Mouse (Mus musculus): ENCODE data around the gene Ttll6. TPM values are rescaled to one million over a fixed set of nuclear protein-coding genes. Genes with fewer than 3 reads are reported as not detected.

Ttll6 gene
- total RNA-seq, 2 experiments from 2014 or later: not detected

DNA sequence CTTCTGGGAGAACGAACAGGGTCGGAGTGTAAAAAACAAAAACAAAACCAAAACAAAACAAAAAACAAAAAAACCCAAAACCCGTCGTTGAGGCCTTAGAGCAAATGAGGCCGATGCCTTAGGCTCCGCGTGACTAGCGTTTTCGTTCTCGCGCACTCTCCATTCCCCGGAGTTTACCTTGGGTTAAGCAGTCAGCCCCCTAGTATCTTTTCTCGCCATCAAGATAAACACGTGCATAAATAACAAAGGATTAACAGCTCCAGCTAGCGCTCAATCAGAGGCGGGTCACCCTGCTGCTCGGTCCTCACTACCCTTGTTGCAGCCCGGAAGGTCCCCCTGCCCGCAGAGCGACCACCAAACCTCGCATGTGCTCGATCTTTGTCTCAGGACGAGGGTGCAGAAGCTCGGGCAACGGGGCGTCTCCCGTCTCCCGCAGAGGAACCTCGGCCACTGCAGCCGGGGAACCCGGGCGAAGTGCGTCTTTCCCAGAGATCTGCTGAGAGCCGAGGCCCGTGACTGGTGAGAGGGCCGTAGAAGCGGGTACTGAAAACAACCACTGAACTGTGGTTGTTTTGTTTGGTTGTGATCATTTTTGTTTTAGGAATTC, 69.7 kb downstream of the Ttll6 start:
- DNase-seq: no peak
- Histone ChIP-seq H3K4me3 (peak overlapping the region; percentile 42), H3K27ac (no peak overlapping the region)
- intact Hi-C loops (cut with DNase I): no loop called here
- TF ChIP-seq CTCF (IDR thresholded peaks at IDR 0.05): no peak

DNA sequence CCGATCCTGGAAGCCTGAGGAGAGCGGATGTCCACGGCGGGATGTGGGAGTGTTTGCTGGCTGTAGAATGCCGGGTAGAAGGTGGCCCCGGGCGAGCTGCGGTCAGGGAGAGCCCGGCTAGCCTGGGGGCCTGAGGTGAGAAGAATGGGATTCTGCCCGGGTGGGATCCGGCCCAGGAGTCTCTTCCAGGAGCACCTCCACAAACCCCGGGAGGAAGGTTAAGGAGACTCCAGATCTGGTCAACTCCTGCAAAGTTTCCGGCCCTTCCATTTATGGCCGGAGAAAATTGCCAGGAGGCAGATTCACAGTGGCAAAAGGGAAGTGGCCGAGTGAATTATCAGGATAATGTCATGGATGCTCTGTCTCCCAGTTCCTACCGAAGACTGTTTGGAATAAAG, 70.2 kb downstream of the Ttll6 start:
- H3K4me3 ChIP-seq: peak overlapping the region; percentile 42
- intact Hi-C loops (cut with DNase I): no loop called here
- no peak for TF ChIP-seq CTCF (IDR thresholded peaks at IDR 0.05)

DNA sequence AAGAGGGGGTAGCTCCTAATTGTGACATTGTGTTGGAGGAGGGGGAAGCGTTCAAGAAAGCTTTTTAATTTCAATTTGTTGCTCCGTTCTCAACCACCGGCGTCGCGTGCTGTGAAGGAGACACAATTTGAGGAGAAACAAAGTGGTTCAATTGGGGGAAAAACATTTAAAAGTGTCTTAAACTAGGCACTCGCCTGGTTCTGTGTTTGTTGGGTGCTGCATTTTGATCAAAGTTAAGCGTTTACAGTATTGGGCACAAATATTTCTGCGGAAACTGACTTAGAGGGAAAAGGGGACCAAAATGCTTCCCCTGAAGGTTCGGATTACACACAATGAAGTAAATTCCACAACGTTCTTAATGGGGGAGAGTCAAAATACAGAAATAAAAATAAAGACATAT, 70.8 kb downstream of the Ttll6 start:
- TF ChIP-seq CTCF (IDR thresholded peaks at IDR 0.05): no peak
- intact Hi-C loops (cut with DNase I): no loop called here
- Histone ChIP-seq H3K27ac (no peak overlapping the region), H3K4me3 (no peak overlapping the region)
- DNase-seq: no peak

More for the DNA sequence above, 70.2 kb downstream of the Ttll6 start:
- DNase-seq: no peak
- H3K27ac ChIP-seq: no peak overlapping the region

DNA sequence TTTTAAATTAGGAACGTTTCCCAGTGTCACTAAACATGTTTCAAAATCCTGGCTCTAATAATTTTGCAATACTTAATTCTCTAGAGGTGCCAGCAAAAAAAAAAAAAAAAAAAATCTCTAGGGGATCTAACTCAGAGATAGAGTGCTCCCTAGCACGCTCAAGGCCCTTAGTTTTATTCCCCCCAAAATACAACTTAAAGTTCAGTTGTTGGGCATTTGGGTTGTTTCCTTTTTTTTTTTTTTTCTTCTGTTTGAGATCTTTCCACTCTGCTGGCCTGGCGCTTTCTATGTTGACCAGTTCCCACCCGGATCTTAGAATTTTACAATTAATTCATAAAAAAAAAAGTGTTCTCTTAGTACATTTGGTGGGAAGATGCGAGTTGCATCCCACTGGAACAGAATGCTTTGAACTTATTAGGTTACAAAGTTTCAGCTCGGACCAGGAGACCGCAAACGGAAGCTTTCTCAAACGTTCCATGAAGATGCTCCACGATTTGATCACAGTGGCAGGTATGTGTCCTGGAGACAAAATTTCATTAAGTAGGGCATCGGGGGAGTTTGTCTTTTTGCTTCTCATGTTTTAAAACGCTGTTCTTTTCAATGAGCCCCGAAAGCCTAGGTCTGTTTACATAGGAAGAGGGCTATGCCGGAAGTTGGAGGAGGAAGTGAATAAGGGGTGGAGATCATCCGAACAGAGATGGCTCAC, 72.0 kb downstream of the Ttll6 start:
- Histone ChIP-seq H3K4me3 (no peak overlapping the region), H3K27ac (no peak overlapping the region)
- TF ChIP-seq CTCF (IDR thresholded peaks at IDR 0.05): no peak
- intact Hi-C loops (cut with DNase I): no loop called here
- no peak for DNase-seq

Other genes with a start within 250 kb of the Ttll6 start
- gene B4galnt2, start 218.9 kb upstream of the Ttll6 start, total RNA-seq (2021): not detected
- gene Igf2bp1, start 127.8 kb upstream of the Ttll6 start, total RNA-seq (2021): not detected
- not detected for gene Gip, start 109.2 kb upstream of the Ttll6 start, total RNA-seq (2021)
- 10 to 100 TPM; 31.6 to 34.6 TPM for gene Snf8, start 98.9 kb upstream of the Ttll6 start, total RNA-seq (2021)
- gene Ube2z, start 68.4 kb upstream of the Ttll6 start, total RNA-seq (2021): 10 to 100 TPM; 14.4 to 18.2 TPM
- 1,000 to 10,000 TPM; 1,178 to 1,786 TPM for gene Atp5g1, start 58.1 kb upstream of the Ttll6 start, total RNA-seq (2021)
- not detected for gene Calcoco2, start 21.8 kb upstream of the Ttll6 start, total RNA-seq (2021)
- not detected for gene Hoxb13, start 60.5 kb downstream of the Ttll6 start, total RNA-seq (2021)
- gene Hoxb9, start 137.7 kb downstream of the Ttll6 start, total RNA-seq (2021): under 1 TPM in 1 of 2 experiments, not detected in 1; 0.14 TPM
- gene Hoxb8, start 148.1 kb downstream of the Ttll6 start, total RNA-seq (2021): under 1 TPM; 0.14 to 0.23 TPM
- gene Hoxb7, start 152.8 kb downstream of the Ttll6 start, total RNA-seq (2021): under 1 TPM; 0.47 to 0.56 TPM
- under 1 TPM; 0.56 to 0.64 TPM for gene Hoxb6, start 158.7 kb downstream of the Ttll6 start, total RNA-seq (2021)
- under 1 TPM; 0.26 to 0.28 TPM for gene Hoxb5, start 169.6 kb downstream of the Ttll6 start, total RNA-seq (2021)
- under 1 TPM; 0.31 to 0.38 TPM for gene Hoxb4, start 184.5 kb downstream of the Ttll6 start, total RNA-seq (2021)
- under 1 TPM; 0.22 to 0.51 TPM for gene Hoxb3, start 189.5 kb downstream of the Ttll6 start, total RNA-seq (2021)
- gene Hoxb2, start 216.7 kb downstream of the Ttll6 start, total RNA-seq (2021): under 1 TPM; 0.15 to 0.20 TPM
- gene Hoxb1, start 232.0 kb downstream of the Ttll6 start, total RNA-seq (2021): not detected

Measured in gastrocnemius, adult 2 months (tissue).